Mouse (Mus musculus) neural tube, embryonic 13.5 days (tissue): ENCODE measurements around the gene Tmprss7. TPM values are rescaled to one million over a fixed set of nuclear protein-coding genes. Genes with fewer than 3 reads are reported as not detected.

Experiments
- ATAC-seq: fragments of 200-750 bp; cut with Nextera tagmentation; 2 replicates; pipeline ENCODE4 v1.8.0; 2017; ENCODE audit warnings: low read depth, mild to moderate bottlenecking, moderate TSS enrichment, moderate library complexity
- H3K27ac ChIP-seq: fragments of 300-500 bp; sonication (generic); replicated peaks from 2 replicates; pipeline ENCODE4 v1.5.1; 2015; ENCODE audit warnings: moderate library complexity, mild to moderate bottlenecking, inconsistent platforms
- H3K27me3 ChIP-seq: fragments of 300-500 bp; sonication (generic); 2 replicates; pipeline ENCODE4 v1.6.1; 2015; ENCODE audit warnings: mild to moderate bottlenecking, inconsistent platforms
- H3K36me3 ChIP-seq: fragments of 300-500 bp; sonication (generic); 2 replicates; pipeline ENCODE4 v1.6.1; 2015; ENCODE audit warnings: mild to moderate bottlenecking, inconsistent platforms
- H3K4me1 ChIP-seq: fragments of 300-500 bp; sonication (generic); replicated peaks from 2 replicates; pipeline ENCODE4 v1.6.1; 2015; ENCODE audit warnings: inconsistent platforms
- H3K4me2 ChIP-seq: fragments of 300-500 bp; sonication (generic); 2 replicates; pipeline ENCODE4 v1.6.1; 2015; ENCODE audit warnings: inconsistent platforms, mild to moderate bottlenecking, moderate library complexity
- H3K4me3 ChIP-seq: fragments of 300-500 bp; sonication (generic); 2 replicates; pipeline ENCODE4 v1.5.1; 2015; ENCODE audit warnings: mild to moderate bottlenecking, inconsistent platforms
- H3K9ac ChIP-seq: fragments of 300-500 bp; sonication (generic); 2 replicates; pipeline ENCODE4 v1.6.1; 2015; ENCODE audit warnings: moderate library complexity, mild to moderate bottlenecking, inconsistent platforms
- H3K9me3 ChIP-seq: fragments of 300-500 bp; sonication (generic); 2 replicates; pipeline ENCODE4 v1.6.1; 2016; ENCODE audit warnings: inconsistent platforms
- whole genome bisulfite sequencing: fragments of 180-500 bp; shearing (Covaris S2); methylation state at CpG from one replicate; pipeline ENCODE4 v1.1.7; 2015; 5-methylcytosine and 5-hydroxymethylcytosine counted together
- polyA plus RNA-seq: library from polyadenylated mRNA; unstranded; fragments of >200 nt; fragmentation: Nextera tagmentation; extraction: Ambion mirVana; gene quantifications from 2 replicates; pipeline ENCODE4 v1.2.1, GENCODE M21; 2015

Tmprss7 gene
- 0.24 and 0.41 TPM in 2 replicates for polyA plus RNA-seq

- no peaks in the 10 kb centered on the region for H3K9me3 ChIP-seq
- no peak within 1 kb of the TSS for H3K27ac ChIP-seq
- H3K4me3 ChIP-seq: no peak within 1 kb of the TSS
- WGBS: 77% methylated on average over 10 of the region's 10 CpGs
- no peak within 1 kb of the TSS for H3K4me2 ChIP-seq
- no peak for ATAC-seq
- no peaks in the 10 kb centered on the region for H3K36me3 ChIP-seq
- H3K27me3 ChIP-seq: no peaks in the 10 kb centered on the region
- peaks cover 17% of the 10 kb centered on the region for H3K4me1 ChIP-seq
- no peak within 1 kb of the TSS for H3K9ac ChIP-seq
Measured at GRCm38 (mm10) chr16:45693558-45693957, at the start of gene Tmprss7. Gene Tmprss7, minus strand, starts transcription at chr16:45693658.

- no peaks in the 10 kb centered on the region for H3K27me3 ChIP-seq
- peak within 1 kb of the TSS; percentile 80 for H3K4me3 ChIP-seq
- H3K4me2 ChIP-seq: peak within 1 kb of the TSS; percentile 68
- ATAC-seq: peak; percentile 98
- peaks cover 27% of the 10 kb centered on the region for H3K4me1 ChIP-seq
- H3K27ac ChIP-seq: peak within 1 kb of the TSS; percentile 94
- under 1% methylated on average over 51 of the region's 51 CpGs for WGBS
- H3K36me3 ChIP-seq: peaks cover 5% of the 10 kb centered on the region; the same call in 1 of the 2 replicates
- H3K9ac ChIP-seq: peak within 1 kb of the TSS; percentile 88
- no peaks in the 10 kb centered on the region for H3K9me3 ChIP-seq
Measured at GRCm38 (mm10) chr16:45742615-45743476, 49.4 kb upstream of the Tmprss7 start, which contains the start of gene Abhd10. Gene Abhd10, minus strand, starts transcription at chr16:45742955.

- H3K4me3 ChIP-seq: no peak overlapping the region
- H3K36me3 ChIP-seq: peaks cover 39% of the 10 kb centered on the region
- no peaks in the 10 kb centered on the region for H3K9me3 ChIP-seq
- no peak overlapping the region for H3K4me2 ChIP-seq
- no peak for ATAC-seq
- H3K4me1 ChIP-seq: peaks cover 18% of the 10 kb centered on the region
- no peaks in the 10 kb centered on the region for H3K27me3 ChIP-seq
- H3K27ac ChIP-seq: no peak overlapping the region
- H3K9ac ChIP-seq: no peak overlapping the region
- WGBS: 92% methylated on average over 8 of the region's 8 CpGs
Measured at GRCm38 (mm10) chr16:45737880-45738279, 44.4 kb upstream of the Tmprss7 start.

- Histone ChIP-seq H3K9ac (no peak overlapping the region), H3K9me3 (no peaks in the 10 kb centered on the region), H3K4me3 (no peak overlapping the region), H3K4me2 (no peak overlapping the region), H3K27me3 (no peaks in the 10 kb centered on the region), H3K36me3 (peaks cover 50% of the 10 kb centered on the region), H3K4me1 (peaks cover 15% of the 10 kb centered on the region), H3K27ac (no peak overlapping the region)
- no peak for ATAC-seq
- WGBS: 92% methylated on average over 3 of the region's 3 CpGs
Measured at GRCm38 (mm10) chr16:45736724-45737123, 43.3 kb upstream of the Tmprss7 start.

GRCm38 (mm10) chr16:45729163-45729562 is 35.7 kb upstream of the Tmprss7 start:
- Histone ChIP-seq H3K36me3 (peaks cover 33% of the 10 kb centered on the region), H3K4me3 (no peak overlapping the region), H3K9ac (no peak overlapping the region), H3K27ac (no peak overlapping the region), H3K27me3 (no peaks in the 10 kb centered on the region), H3K4me2 (no peak overlapping the region), H3K4me1 (peaks cover 18% of the 10 kb centered on the region), H3K9me3 (no peaks in the 10 kb centered on the region)
- ATAC-seq: no peak
- WGBS: 81% methylated on average over 5 of the region's 5 CpGs

GRCm38 (mm10) chr16:45724742-45725102 is 31.3 kb upstream of the Tmprss7 start:
- Histone ChIP-seq H3K27me3 (no peaks in the 10 kb centered on the region), H3K4me3 (peak overlapping the region; percentile 62), H3K4me1 (peaks cover 51% of the 10 kb centered on the region), H3K27ac (peak overlapping the region; percentile 99), H3K4me2 (peak overlapping the region; percentile 75), H3K36me3 (peaks cover 20% of the 10 kb centered on the region), H3K9me3 (no peaks in the 10 kb centered on the region), H3K9ac (peak overlapping the region; percentile 87)
- under 1% methylated on average over 10 of the region's 10 CpGs for WGBS
- ATAC-seq: peak; percentile 72

- H3K27me3 ChIP-seq: no peaks in the 10 kb centered on the region
- peaks cover 24% of the 10 kb centered on the region for H3K36me3 ChIP-seq
- no peaks in the 10 kb centered on the region for H3K9me3 ChIP-seq
- peak within 1 kb of the TSS; percentile 99 for H3K27ac ChIP-seq
- H3K4me2 ChIP-seq: peak within 1 kb of the TSS; percentile 75
- peak within 1 kb of the TSS; percentile 87 for H3K9ac ChIP-seq
- under 1% methylated on average over 30 of the region's 30 CpGs for WGBS
- peak within 1 kb of the TSS; percentile 62 for H3K4me3 ChIP-seq
- peak; percentile 80 for ATAC-seq
- peaks cover 57% of the 10 kb centered on the region for H3K4me1 ChIP-seq
Measured at GRCm38 (mm10) chr16:45724061-45724741, 30.7 kb upstream of the Tmprss7 start, which contains the start of gene Tagln3. Gene Tagln3, minus strand, starts transcription at chr16:45724608.

GRCm38 (mm10) chr16:45723172-45723901 is 29.9 kb upstream of the Tmprss7 start:
- 23% methylated on average over 6 of the region's 6 CpGs for WGBS
- Histone ChIP-seq H3K4me3 (peak overlapping the region; percentile 62), H3K4me2 (peak overlapping the region; percentile 75), H3K36me3 (peaks cover 32% of the 10 kb centered on the region), H3K4me1 (peaks cover 62% of the 10 kb centered on the region), H3K9ac (peak overlapping the region; percentile 87), H3K9me3 (no peaks in the 10 kb centered on the region), H3K27me3 (no peaks in the 10 kb centered on the region), H3K27ac (peak overlapping the region; percentile 99)
- peak; percentile 48 for ATAC-seq

- Histone ChIP-seq H3K4me3 (peak overlapping the region; percentile 62), H3K27me3 (no peaks in the 10 kb centered on the region), H3K9ac (peak overlapping the region; percentile 87), H3K27ac (peak overlapping the region; percentile 99), H3K9me3 (no peaks in the 10 kb centered on the region), H3K36me3 (peaks cover 39% of the 10 kb centered on the region), H3K4me1 (peaks cover 62% of the 10 kb centered on the region), H3K4me2 (peak overlapping the region; percentile 75)
- 30% methylated on average over 3 of the region's 3 CpGs for WGBS
- no peak; the same call in 1 of the 2 replicates for ATAC-seq
Measured at GRCm38 (mm10) chr16:45722460-45722951, 29.0 kb upstream of the Tmprss7 start.

- H3K27ac ChIP-seq: no peak overlapping the region
- 79% methylated on average over 10 of the region's 10 CpGs for WGBS
- H3K4me2 ChIP-seq: peak overlapping the region; percentile 75
- H3K9me3 ChIP-seq: no peaks in the 10 kb centered on the region
- 0 out of 2 replicates have a peak overlapping the region, but pooled peaks have one; percentile 62 for H3K4me3 ChIP-seq
- peak overlapping the region; percentile 87 for H3K9ac ChIP-seq
- H3K27me3 ChIP-seq: no peaks in the 10 kb centered on the region
- ATAC-seq: no peak
- H3K36me3 ChIP-seq: peaks cover 61% of the 10 kb centered on the region
- H3K4me1 ChIP-seq: peaks cover 50% of the 10 kb centered on the region
Measured at GRCm38 (mm10) chr16:45720022-45720630, 26.7 kb upstream of the Tmprss7 start.

GRCm38 (mm10) chr16:45718296-45718695 is 24.8 kb upstream of the Tmprss7 start:
- Histone ChIP-seq H3K36me3 (peaks cover 77% of the 10 kb centered on the region), H3K9ac (no peak overlapping the region), H3K4me1 (peaks cover 61% of the 10 kb centered on the region), H3K4me3 (no peak overlapping the region), H3K27me3 (no peaks in the 10 kb centered on the region), H3K9me3 (no peaks in the 10 kb centered on the region), H3K27ac (no peak overlapping the region), H3K4me2 (no peak overlapping the region)
- 95% methylated on average over 4 of the region's 4 CpGs for WGBS
- ATAC-seq: no peak
